Mouse (Mus musculus) heart, adult 9 months (tissue): ENCODE data around the gene Trpm8.

Experiments used
- DNase-seq, 2 experiments: peaks; one replicate each; pipeline ENCODE4 v3.0.0; 2022; ENCODE audit warnings: low spot score in 2 of 2

The Trpm8 gene

DNA sequence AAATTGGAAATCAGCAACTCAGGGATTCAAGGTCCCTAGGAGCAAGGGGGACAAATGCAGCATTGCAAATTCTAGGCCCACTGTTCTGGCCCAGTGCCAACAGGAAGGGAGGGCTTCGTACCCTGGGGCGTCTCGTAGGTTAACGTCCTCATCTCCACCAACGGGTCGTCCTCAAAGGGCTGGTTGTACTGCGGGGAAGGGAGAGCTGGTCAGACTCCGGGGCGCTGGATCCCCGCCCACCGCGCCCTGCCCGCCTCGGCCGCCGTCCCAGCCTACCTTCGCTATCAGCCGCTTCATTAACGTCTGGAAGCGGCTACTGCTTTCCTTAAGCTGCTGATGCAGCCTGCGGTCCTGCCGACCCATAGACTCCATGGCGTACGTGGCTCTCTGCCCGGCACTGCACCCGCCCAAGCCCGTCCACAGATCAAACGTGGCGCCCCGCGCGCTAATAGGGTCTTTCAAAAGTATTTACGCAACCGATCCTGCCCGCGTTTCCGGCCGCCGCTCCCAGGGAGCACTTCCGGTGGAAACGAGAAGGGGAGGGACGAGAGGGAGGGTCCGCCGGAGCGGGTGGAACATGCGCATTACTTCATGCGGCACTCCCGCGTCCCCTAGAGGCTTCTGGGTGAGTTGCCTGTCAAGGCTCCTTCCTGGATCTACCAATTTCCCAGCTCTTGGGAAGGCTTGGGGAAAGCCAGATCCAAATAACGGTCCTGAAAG is at the start of gene Trpm8, which contains the start of gene Hjurp:
Gene Trpm8, plus strand, starts transcription at position 564 of the 720 bp plus-strand sequence.
Gene Hjurp, minus strand, starts transcription at position 536 of the 720 bp plus-strand sequence.
- DNase-seq = peak; percentile 100

DNA sequence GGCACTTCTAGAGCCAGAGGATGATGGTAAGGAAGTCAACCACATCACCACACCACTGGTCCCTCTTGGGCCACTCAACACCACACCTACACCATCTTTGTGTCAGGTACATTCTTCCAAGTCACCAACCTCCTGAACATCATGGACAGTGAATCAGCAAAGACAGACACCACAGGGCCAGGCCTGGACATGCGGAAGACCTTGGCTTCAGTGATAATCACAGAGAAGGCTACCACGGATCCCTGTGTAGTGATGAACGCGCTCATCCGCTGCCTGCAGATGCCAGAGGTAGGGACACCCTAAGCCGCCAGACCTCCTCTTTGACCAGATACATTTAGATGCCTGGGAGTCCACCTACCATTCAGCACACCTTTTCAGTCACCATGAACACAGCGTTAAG is 49.3 kb upstream of the Trpm8 start:
- DNase-seq = no peak

DNA sequence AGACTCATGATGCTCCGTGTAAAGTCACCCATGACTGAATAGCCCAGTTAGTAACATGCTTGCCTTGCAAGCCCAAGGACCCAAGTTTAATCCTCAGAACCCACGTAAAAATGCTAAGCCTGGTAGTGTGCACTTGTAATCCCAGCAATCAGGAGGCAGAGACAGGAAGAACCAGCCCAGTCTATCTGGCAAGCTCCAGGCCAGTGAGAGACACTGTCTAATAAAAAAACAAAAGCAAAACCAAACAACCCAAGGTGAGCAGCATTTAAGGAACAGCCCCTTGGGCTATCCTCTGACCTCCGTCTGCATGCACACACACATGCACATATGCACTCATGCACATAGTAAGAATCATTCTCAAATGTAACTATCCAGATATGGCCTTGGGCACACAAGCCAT is 47.9 kb upstream of the Trpm8 start:
- DNase-seq = no peak

DNA sequence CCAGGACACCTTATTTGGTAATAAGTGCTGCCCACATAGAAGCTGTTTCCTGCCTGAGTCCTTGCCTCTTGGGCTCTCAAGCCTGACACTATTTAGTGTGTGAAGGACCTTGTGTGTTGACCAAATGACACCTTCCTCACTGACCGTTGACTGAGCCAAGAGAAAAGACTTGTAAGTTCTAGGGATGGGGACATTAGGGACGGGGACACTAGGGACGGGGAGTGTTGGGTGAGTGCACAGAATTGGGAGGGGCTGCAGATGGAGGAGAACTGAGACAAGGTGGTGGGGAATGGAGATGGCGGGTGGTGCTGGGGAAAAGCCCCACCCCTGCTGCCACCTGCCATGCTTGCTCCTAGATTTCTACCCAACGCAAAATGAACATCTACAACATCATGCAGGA is 47.5 kb upstream of the Trpm8 start:
- no peak for DNase-seq

DNA sequence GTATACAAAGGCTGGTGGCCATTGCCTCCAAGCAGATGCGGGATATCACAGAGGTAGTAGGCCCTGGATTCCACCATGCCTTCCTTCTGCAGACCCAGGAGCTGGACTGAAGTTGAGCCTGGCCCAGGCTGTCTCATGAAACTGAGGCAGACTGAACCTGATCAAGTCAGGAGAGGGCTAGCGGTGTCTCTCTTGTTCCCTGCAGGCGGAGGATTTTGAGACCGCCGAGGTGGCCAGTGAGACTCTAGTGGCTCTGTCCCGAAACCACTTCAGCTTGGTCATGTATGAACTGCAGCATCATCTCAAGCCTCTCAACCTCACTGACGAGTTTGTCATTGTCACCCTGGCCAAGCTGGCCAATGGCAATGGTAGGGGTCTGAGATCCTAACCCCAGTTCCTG is 47.0 kb upstream of the Trpm8 start:
- no peak for DNase-seq

DNA sequence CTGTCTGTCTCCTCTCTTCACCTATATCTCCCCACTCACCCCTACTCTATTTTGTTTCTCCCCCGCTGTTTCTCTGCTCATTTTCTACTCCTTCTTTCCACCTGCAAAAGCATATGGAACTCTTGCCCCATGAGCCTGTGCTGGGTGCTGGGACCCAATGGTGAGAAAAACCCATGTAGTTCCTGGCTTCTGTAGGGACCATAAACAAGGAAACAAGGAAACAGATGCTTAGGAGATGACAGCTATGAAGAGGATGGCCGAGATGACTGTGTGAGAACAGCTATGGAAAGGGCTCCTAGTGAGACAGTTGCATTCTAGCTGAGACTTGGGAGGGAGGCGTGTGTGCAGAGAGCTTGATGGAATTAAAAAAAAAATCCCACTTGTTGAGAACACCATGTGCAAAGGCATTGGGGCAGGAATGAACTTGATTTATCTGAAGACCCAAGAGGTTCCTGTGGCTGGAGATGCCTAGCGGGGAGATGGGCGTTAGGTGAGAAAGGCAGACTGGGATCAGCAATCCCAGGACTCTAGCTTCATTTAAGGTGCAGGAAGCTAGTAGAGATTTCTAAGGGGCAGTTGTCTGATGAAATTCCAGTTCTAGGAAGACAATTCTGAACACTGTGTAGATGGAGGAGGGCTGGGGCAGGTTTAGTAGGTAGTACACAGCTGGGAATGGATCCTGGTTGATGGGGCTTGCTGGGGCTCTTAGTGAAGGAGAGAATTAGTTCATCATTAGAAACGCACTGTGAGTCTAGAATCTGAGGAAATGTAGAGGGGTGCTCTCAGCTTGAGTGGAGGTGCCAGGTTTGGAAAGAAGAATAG is 46.3 kb upstream of the Trpm8 start:
- DNase-seq = no peak

DNA sequence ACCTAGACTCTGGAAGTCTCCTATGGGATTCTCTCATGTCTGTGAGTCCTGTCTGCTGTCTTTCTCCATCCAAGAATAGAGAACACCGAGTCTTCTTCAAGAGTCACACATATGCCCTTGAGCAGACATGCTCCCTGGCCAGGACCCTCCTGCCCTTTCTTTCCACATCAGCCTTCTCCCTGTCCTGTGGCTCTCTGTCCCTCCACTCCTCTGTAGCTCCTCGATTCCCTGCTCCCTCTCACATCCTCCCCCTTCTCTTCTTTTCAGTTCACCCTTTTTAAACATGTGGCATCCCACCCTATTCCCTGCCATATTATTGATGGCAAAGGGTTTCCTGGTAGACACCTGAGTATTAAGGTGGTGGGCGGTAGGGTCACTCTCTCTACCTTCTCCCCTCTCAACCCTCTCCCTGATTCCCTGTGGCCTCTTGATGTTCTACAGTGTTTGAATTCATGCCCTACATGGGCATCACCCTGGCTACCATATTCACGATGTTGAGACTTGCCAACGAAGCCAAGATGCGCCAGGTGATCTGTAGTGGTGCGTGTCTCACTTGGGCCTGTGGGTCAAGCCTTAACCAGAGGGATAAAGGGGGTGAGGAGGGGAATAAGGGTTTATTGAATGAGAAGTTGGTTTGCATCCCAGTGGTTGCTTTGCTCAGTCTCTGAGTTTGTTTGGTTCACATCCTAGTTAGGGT is 45.5 kb upstream of the Trpm8 start:
- DNase-seq = no peak

DNA sequence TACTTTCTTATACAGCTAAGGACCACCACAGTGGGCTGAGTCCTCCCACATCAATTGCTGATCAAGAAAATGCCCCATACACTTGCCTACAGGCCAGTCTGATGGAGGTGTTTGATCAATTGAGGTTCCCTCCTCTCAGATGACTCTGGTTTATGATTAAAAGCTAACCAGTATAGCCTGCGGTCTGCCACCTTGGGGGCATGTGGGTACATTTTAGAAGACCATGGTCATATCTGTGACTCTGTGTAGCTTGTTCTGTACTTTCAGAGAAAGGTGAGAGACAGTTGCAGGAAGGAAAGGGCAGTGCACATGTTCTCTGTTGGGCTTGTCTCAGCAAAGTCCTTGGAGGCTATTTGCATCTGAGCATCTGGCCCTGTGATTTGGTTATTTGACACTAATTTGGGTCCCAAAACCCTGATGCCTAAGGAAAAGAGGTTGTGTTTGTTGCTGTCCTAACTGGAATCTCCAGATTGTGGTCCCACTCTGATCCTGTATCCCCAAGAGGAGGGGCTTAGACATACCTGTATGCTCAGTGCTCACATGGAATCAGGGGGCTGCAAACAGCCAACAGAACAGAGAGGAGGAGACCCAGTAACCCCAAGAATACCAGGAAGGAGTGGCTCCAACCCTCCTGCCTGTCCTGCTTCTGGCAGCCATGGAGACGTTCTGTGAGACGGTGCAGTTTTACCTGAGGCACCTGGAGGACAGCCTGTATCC is 44.6 kb upstream of the Trpm8 start:
- no peak for DNase-seq

DNA sequence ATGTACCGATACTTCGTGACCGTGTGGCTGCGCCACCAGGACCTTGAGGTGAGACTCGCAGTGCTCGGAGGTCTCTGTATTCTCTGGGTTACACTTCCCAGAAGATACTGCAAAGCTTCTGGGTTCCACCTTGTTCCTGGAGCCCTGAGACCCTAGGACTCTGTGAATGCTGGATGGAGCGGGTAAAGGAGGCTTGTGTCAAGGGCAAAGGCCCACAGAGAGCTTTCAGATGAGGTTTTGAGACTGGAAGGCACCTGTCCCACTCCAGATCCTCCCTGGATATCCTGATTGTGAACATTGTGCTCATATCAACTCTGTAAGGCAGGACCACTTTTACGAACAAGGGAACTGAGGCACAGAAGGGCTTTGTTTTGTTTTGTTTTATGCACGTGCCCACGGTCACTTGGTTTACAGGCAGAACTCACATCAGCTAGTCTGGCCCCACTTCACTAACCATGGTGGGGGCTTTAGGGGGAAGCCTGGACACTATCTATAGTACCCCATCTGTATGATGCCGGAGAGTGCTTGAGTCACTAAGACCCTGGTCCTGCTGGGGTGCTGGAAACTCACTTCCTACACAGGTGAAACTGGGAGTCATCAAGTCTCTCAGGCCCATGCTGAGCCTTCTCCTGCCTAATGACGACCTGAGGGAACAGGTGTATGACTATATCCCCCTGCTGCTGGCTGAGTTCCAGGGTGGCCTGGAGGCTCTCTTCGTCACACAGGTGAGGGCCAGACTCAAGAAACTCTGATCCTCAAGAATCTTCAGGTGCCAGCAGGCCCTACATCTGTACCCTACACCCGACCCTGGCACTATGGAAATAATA is 43.8 kb upstream of the Trpm8 start:
- DNase-seq = no peak

DNA sequence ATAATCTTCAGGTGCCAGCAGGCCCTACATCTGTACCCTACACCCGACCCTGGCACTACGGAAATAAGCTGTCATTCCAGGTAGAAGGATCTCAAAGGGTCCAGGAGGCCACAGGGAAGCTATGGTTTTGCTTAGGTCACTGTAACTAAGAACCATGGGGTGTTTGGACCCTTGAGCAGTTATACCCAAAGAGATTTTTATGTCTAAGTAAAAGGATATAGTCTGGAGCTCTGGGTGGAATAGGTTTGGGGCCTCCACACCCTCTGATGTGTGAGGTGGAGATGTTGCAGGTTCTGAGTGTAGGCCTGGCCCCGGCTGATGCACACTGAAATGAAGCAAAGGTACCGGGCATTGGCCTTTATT is 43.2 kb upstream of the Trpm8 start:
- no peak for DNase-seq

DNA sequence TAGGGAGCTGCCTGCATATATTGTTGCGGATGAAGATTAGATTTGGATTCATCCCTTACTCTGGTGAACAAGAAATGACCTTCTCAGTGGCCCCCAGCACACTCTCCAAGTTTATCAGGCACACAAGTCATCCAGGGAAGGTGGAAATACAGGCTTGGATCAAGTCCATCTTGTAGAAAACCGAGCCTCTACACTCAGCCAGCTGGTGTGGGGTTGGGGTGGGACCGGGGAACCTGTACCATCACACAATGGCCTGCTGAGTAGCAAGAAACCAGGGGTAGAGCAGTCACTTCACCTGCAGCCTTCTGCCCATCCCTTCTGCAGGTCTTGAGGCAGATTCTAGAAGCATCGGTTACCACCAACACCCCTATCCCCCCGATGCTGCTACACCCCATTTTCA is 42.8 kb upstream of the Trpm8 start:
- no peak for DNase-seq

DNA sequence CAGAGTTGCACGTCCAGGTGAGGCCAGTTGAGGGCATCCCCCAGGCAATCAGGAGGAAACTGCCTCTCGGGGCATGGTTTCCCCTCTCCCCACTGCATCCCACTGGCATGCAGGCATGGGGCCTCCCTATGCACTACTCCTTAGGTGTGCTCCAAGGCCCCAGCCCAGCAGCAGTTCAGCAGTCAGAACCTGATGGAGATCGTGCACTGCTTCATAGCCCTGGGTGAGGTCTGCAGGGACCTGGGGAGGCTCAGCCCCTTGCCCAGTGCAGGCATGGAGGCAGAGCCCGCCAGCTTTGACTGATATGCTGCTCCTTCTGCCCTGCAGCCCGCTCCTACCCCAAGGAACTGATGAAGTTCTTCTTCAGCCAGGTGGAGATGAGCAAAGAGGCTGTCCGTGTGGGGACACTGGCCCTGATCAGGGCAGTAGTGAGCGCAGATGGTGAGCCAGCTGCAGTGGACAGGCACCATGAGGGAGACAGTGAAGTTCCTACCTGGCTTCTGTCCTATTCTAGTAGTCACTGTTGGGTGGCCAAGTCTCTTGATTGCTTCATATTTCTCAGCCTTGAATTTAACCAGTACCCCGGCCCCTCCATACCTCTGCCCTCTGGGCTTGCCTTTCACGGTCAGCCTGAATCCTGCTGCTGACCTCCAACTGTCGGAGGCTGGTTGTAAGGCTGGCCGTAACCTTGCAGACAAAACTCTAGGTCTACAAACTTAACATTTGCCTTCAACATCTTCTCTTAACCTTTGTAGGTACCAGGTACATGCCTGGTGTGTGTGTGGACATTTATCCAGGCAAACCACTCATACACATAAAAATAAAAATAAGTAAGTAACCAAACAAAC is 42.2 kb upstream of the Trpm8 start:
- DNase-seq = no peak

DNA sequence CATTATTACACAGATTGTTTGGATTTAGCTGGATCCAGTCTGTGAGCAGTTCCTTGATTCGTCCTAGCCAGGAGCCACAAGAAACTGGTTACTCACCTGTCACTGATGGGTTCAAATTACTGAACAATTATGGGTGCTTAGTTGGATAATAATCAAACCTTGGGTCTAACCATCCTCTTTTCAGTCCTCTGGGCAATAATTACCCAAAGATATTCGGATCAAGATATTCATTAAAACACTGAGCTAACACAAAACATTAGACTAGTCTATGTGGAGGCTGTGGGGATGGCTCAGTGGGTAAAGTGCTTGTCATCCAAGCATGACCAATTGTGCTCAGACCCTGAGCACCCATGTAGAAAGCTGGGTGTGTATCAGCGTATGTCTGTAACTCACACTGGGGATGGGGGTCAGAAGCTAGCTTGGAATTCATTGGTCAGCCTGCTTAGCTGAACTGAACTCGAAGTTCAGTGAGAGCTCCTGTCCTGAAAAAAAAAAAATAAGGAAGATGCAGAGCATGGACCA is 41.5 kb upstream of the Trpm8 start:
- no peak for DNase-seq

DNA sequence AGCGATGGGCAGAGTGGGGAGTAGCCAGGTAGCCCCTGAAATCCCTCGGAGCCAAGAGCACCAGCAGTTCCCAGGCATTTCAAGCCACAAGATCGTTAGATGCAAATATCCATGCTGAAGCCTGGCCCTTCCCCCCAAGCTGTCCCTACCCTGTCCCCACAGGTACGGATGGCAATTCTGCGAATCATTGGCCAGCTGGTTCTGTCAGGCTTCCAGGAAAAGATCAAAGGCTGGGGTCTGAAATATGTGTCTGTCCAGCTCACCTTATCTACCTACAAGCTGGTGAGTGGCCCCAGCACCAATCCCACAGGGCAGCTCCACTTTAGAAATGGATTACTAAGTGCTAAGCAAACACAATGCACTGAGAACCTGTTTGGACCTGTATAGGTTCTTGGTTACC is 40.1 kb upstream of the Trpm8 start:
- DNase-seq = no peak

DNA sequence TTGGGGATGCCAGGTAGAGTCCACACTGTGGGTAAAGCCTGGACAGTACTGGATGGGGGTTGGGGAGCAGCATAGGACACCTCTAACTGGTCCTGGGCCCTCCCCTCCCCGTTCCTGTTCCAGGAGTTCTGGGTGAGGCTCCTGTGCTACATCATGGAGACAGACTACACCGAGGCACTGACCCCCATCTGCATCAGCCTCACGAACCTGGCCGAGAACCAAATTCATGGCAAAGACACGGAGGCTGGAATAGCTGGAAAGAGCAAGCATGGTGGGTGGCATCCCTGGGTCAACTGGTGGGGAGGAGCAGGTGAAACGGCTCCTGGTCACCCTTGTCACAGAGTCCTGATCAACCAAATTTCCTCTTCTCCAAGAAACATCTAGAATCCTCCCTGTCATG is 38.7 kb upstream of the Trpm8 start:
- DNase-seq = no peak

DNA sequence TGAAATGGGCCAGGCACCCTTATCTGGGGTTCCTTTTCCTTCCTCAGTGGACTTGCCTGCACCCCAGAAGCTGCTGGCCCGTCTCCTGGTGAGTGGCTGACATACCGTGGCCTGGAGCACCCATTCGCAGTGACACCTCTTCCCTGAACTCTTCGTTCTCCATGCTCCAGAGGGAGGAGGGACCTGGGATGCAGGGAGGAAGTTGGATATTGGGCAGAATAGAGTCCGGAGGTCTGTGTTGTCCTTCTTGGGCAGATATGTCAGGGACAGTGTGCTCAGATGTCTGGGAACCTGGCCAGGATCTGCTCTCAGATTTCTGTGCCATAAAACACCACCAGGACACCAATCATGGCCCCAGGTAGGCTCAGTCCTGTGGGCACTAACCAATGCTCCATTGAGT is 37.4 kb upstream of the Trpm8 start:
- DNase-seq = no peak

DNA sequence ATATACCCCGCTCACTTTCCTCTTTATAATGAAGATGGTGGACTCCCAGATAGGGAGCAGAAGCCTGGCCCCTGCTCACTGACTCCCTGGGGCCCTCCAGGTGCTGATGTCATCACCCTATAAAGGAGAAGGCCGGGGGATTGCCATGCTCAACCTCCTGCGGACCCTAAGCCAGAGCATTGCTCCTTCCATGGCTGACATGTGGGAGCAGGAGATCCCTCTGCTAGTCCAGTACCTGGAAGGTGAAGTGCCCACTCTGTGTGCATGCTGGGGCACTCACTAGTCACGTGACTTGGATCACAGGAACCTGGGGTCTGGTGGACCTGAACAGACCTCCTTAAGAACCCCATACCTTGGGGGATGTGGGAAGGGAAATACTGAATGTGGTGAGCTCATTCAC is 36.9 kb upstream of the Trpm8 start:
- DNase-seq = no peak

DNA sequence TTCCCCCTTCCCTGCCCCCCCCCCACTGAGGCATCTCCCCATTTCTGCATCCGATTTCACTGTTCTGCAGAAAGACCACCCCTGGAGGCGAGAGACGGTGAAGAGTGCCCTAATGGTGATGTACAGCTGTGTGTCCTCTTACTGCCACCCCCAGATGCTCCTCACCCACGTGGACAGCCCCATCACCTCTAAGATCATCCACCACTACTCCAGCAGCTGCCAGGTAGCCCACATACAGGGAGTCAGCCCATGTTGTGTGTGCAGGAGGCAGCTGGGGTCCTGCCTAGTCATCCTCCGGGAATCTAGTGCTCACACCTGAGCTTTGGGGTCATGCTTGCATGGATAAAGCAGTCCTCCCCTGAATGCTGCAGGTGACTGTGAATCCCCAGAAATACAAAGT is 33.6 kb upstream of the Trpm8 start:
- DNase-seq = no peak

DNA sequence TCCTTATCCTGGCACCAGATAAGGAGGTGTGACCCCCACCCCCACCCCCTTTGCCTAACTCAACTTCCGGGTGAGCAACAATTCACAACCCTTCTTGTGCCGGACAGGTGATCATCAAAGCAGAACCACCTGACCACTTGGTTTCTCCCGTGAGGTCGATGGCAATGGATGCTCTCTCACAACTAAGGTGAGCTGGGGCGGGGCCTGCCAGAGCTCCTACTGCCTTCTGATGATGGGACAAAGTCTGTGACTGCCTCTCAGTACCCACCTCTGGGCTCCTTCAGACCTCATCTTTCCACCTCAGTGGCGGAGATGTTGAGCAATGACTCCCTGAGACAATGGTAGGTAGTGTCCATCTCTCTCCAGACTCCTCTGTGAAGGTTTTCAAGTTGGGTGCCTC is 31.6 kb upstream of the Trpm8 start:
- DNase-seq = no peak

DNA sequence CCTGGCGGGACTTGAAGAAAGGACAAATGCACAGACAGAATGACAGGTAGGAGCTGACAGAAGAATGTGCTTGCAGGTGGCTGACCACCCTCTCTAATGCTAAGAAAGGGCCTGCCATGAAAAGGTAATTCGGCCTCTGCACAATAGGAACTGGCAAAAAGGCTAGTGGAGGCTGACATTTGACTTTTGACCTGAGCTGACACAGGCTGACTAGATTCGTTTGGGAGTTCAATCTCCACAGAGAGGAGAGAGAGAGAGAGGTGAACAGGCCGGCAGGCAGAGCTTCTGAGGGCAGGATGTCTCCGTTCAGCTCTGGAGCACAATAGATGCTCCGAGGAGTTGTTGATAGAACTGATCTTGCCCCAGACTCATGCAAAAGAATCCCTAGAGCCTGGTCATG is 31.1 kb upstream of the Trpm8 start:
- DNase-seq = no peak
